ENCODE assay signal across 14 mouse cellular contexts in genomic region chr7:65779716-65780372, GRCm38 (mm10).
DNase-seq lines count a peak whose midpoint lies in the region; ATAC-seq lines count a peak whose summit lies in the region.
"Had no signal": no experiment of that assay in that cellular context is flagged by ENCODE, and none has a peak within 500 bp of the region (broad histone marks: within the 10 kb centered on the region; RNA-seq: fewer than 3 reads in every experiment).

No protein-coding gene starts in this region.

- H3K27me3 ChIP-seq in embryonic facial prominence, embryonic 13.5 days, result no peaks in the 10 kb centered on the region
- H3K27me3 ChIP-seq in embryonic facial prominence, embryonic 10.5 days (replicated peaks; ENCODE audit: low read depth, poor library complexity, severe bottlenecking), result 0 out of 2 replicates have a peak, but pooled peaks cover 6% of the 10 kb centered on the region
- no peaks in the 10 kb centered on the region for H3K27me3 ChIP-seq in lung, embryonic 16.5 days (ENCODE audit: control insufficient read depth, insufficient read depth, low read depth, low read length)

- no peak for DNase-seq in embryonic facial prominence, embryonic 10.5 days (ENCODE audit: low spot score)
- DNase-seq in urinary bladder, postnatal 36 days (ENCODE audit: low spot score in 2 of 2), result peak; percentile 25 to 38
- no peak for DNase-seq in urinary bladder, adult 2 months (ENCODE audit: low spot score)
- no peak for DNase-seq in heart, postnatal 14 days
- no peak for DNase-seq in embryo, embryonic 11 days
- no peak for DNase-seq in cerebellum, postnatal 10 days
- DNase-seq: cerebellum, postnatal 36 days; heart, adult 2 months; liver; right cerebral cortex, adult 18-20 months had no signal

- 63% methylated on average over 14 of the region's 14 CpGs for WGBS in embryonic facial prominence, embryonic 13.5 days
- 82% methylated on average over 14 of the region's 14 CpGs for WGBS in embryonic facial prominence, embryonic 10.5 days
- 55% methylated on average over 14 of the region's 14 CpGs for WGBS in lung, embryonic 16.5 days

- ATAC-seq in embryonic facial prominence, embryonic 13.5 days (ENCODE audit: insufficient number of reproducible peaks, insufficient read depth, low FRiP score, low TSS enrichment, low read depth), result no peak
- peak; percentile 72; the same call in 1 of the 2 replicates for ATAC-seq in lung, embryonic 16.5 days (ENCODE audit: low read depth)

- H3K4me1 ChIP-seq in embryonic facial prominence, embryonic 13.5 days, result peaks cover 18% of the 10 kb centered on the region
- peaks cover 10% of the 10 kb centered on the region for H3K4me1 ChIP-seq in embryonic facial prominence, embryonic 10.5 days
- H3K4me1 ChIP-seq in lung, embryonic 16.5 days (replicated peaks; ENCODE audit: control insufficient read depth, insufficient read depth, low read length), result peaks cover 6% of the 10 kb centered on the region

- no peak overlapping the region for H3K9ac ChIP-seq in embryonic facial prominence, embryonic 13.5 days
- H3K9ac ChIP-seq in lung, embryonic 16.5 days (ENCODE audit: low read length), result no peak overlapping the region

- no peak overlapping the region for H3K27ac ChIP-seq in embryonic facial prominence, embryonic 13.5 days
- no peak overlapping the region for H3K27ac ChIP-seq in embryonic facial prominence, embryonic 10.5 days (replicated peaks)
- H3K27ac ChIP-seq in lung, embryonic 16.5 days (ENCODE audit: low read length), result no peak overlapping the region
- H3K27ac ChIP-seq: heart, adult 2 months; kidney, postnatal 0 days had no signal

- intact Hi-C loops in heart, postnatal 14 days (cut with DNase I), result no loop called here

- H3K9me3 ChIP-seq in embryonic facial prominence, embryonic 13.5 days, result no peaks in the 10 kb centered on the region
- H3K9me3 ChIP-seq in embryonic facial prominence, embryonic 10.5 days, result no peaks in the 10 kb centered on the region
- H3K9me3 ChIP-seq in lung, embryonic 16.5 days (ENCODE audit: control insufficient read depth, low read length), result no peaks in the 10 kb centered on the region
- H3K9me3 ChIP-seq: G1E had no signal

- H3K4me2 ChIP-seq in embryonic facial prominence, embryonic 13.5 days, result peak overlapping the region; percentile 17; the same call in 1 of the 2 replicates
- peak overlapping the region; percentile 14; the same call in 1 of the 2 replicates for H3K4me2 ChIP-seq in lung, embryonic 16.5 days (ENCODE audit: low read depth, low read length)

- H3K36me3 ChIP-seq in embryonic facial prominence, embryonic 13.5 days, result no peaks in the 10 kb centered on the region
- no peaks in the 10 kb centered on the region for H3K36me3 ChIP-seq in embryonic facial prominence, embryonic 10.5 days (replicated peaks)
- H3K36me3 ChIP-seq in lung, embryonic 16.5 days (ENCODE audit: control insufficient read depth, insufficient read depth, low read length), result no peaks in the 10 kb centered on the region
- H3K36me3 ChIP-seq: G1E had no signal

- H3K4me3 ChIP-seq in embryonic facial prominence, embryonic 13.5 days, result no peak overlapping the region
- no peak overlapping the region for H3K4me3 ChIP-seq in embryonic facial prominence, embryonic 10.5 days
- no peak overlapping the region for H3K4me3 ChIP-seq in lung, embryonic 16.5 days (ENCODE audit: low read length)
- H3K4me3 ChIP-seq: heart, adult 2 months had no signal

Comparison
In these comparisons a context has a peak if more than half of its experiments do, and no peak if none do; other contexts are left out.
1. DNase-seq: peak in urinary bladder, postnatal 36 days (2 of 2); none in embryonic facial prominence, embryonic 10.5 days (single experiment), urinary bladder, adult 2 months (single experiment), heart, postnatal 14 days (0 of 2), embryo, embryonic 11 days (single experiment) and cerebellum, postnatal 10 days (0 of 2).